Comparison of ENCODE assay signal across 24 mouse cellular contexts in the genomic region with DNA sequence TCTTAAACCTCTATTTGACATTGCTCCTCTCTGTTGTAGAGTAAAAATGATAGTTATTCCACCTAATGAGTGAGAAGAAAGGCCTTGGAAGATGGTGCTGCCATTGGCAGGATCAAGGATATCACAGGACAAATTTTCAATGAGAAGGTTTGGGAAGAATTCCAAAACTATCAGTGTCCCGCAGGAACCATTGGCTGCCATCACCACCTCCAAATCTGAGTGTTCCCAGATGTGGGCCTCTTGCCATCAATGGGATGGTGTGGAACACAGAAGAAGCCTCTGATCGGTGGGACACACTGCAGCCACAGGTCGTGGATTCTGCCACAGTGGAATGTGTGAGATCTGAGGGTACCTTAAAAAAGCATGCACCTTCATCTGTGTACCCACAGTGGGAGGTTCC.
DNase-seq lines count a peak whose midpoint lies in the region; ATAC-seq and TF ChIP-seq lines count a peak whose summit lies in the region.
"Had no signal": no experiment of that assay in that cellular context is flagged by ENCODE, and none has a peak within 500 bp of the region (broad histone marks: within the 10 kb centered on the region; RNA-seq: fewer than 3 reads in every experiment).

No protein-coding gene starts in this region.

- peak; percentile 32 to 45 for DNase-seq in heart, adult 18-20 months
- peak; percentile 25 for DNase-seq in limb, embryonic 14.5 days (ENCODE audit: low spot score)
- DNase-seq in limb, embryonic 10.5 days (ENCODE audit: low spot score): no peak
- DNase-seq in gastrocnemius, postnatal 14 days: peak; percentile 65
- no peak for DNase-seq in hindbrain, embryonic 14.5 days (ENCODE audit: low spot score)
- DNase-seq in layer of hippocampus, postnatal 10 days (ENCODE audit: low spot score in 2 of 2): no peak
- DNase-seq: adrenal gland, postnatal 36 days; cerebellum, adult 11 months; cerebellum, postnatal 14 days; kidney, adult 18-20 months; layer of hippocampus, adult 9-11 months; lung, adult 18-20 months; lung, postnatal 10 days; midbrain, embryonic 14.5 days; right cerebral cortex, postnatal 14 days; spleen, adult 18-20 months had no signal

- no peaks in the 10 kb centered on the region for H3K36me3 ChIP-seq in heart, embryonic 11.5 days (ENCODE audit: control insufficient read depth, insufficient read depth, low read length)
- no peaks in the 10 kb centered on the region for H3K36me3 ChIP-seq in limb, embryonic 14.5 days (ENCODE audit: control insufficient read depth, insufficient read depth, low read length)
- H3K36me3 ChIP-seq in limb, embryonic 10.5 days: no peaks in the 10 kb centered on the region
- no peaks in the 10 kb centered on the region for H3K36me3 ChIP-seq in hindbrain, embryonic 14.5 days (replicated peaks; ENCODE audit: control insufficient read depth, insufficient read depth)
- H3K36me3 ChIP-seq: embryonic facial prominence, embryonic 13.5 days; heart, embryonic 15.5 days; hindbrain, embryonic 12.5 days; liver, embryonic 12.5 days had no signal

- ATAC-seq in heart, embryonic 11.5 days (replicated peaks; ENCODE audit: insufficient number of reproducible peaks, low FRiP score, low TSS enrichment): no peak
- no peak for ATAC-seq in limb, embryonic 14.5 days (ENCODE audit: low FRiP score, low read depth)
- no peak for ATAC-seq in hindbrain, embryonic 14.5 days (ENCODE audit: low FRiP score)
- ATAC-seq: forebrain, embryonic 13.5 days; inflammation-experienced regulatory T-cells, adult 6 months; liver, embryonic 12.5 days; Patski had no signal

- 0 out of 2 replicates have a peak, but pooled peaks cover 6% of the 10 kb centered on the region for H3K4me1 ChIP-seq in heart, embryonic 11.5 days (ENCODE audit: control insufficient read depth, insufficient read depth, low read length)
- H3K4me1 ChIP-seq in limb, embryonic 14.5 days (ENCODE audit: control insufficient read depth, insufficient read depth, low read length): peaks cover 3% of the 10 kb centered on the region; the same call in 1 of the 2 replicates
- peaks cover 24% of the 10 kb centered on the region; the same call in 1 of the 2 replicates for H3K4me1 ChIP-seq in limb, embryonic 10.5 days
- 0 out of 2 replicates have a peak, but pooled peaks cover 4% of the 10 kb centered on the region for H3K4me1 ChIP-seq in hindbrain, embryonic 14.5 days (replicated peaks; ENCODE audit: control insufficient read depth, insufficient read depth, low read length)
- H3K4me1 ChIP-seq: liver, embryonic 12.5 days had no signal

- no peak overlapping the region for H3K4me2 ChIP-seq in heart, embryonic 11.5 days
- H3K4me2 ChIP-seq in limb, embryonic 14.5 days (replicated peaks; ENCODE audit: low read depth, low read length, severe bottlenecking): no peak overlapping the region
- no peak overlapping the region for H3K4me2 ChIP-seq in hindbrain, embryonic 14.5 days (replicated peaks)
- H3K4me2 ChIP-seq: embryonic facial prominence, embryonic 13.5 days; forebrain, embryonic 13.5 days; heart, embryonic 15.5 days; hindbrain, embryonic 12.5 days; liver, embryonic 12.5 days had no signal

- H3K27me3 ChIP-seq in heart, embryonic 11.5 days (ENCODE audit: control insufficient read depth, insufficient read depth, low read length): no peaks in the 10 kb centered on the region
- no peaks in the 10 kb centered on the region for H3K27me3 ChIP-seq in limb, embryonic 14.5 days (ENCODE audit: control insufficient read depth, insufficient read depth, low read length)
- no peaks in the 10 kb centered on the region for H3K27me3 ChIP-seq in limb, embryonic 10.5 days (ENCODE audit: low read depth, poor library complexity, severe bottlenecking)
- H3K27me3 ChIP-seq in hindbrain, embryonic 14.5 days (ENCODE audit: control insufficient read depth, insufficient read depth, low read length): no peaks in the 10 kb centered on the region
- H3K27me3 ChIP-seq: embryonic facial prominence, embryonic 13.5 days; forebrain, embryonic 13.5 days; heart, embryonic 15.5 days; hindbrain, embryonic 12.5 days; liver, embryonic 12.5 days; Patski had no signal

- H3K9me3 ChIP-seq in heart, embryonic 11.5 days (replicated peaks; ENCODE audit: control insufficient read depth, low read length): no peaks in the 10 kb centered on the region
- H3K9me3 ChIP-seq in limb, embryonic 14.5 days (ENCODE audit: control insufficient read depth, low read length): no peaks in the 10 kb centered on the region
- no peaks in the 10 kb centered on the region for H3K9me3 ChIP-seq in limb, embryonic 10.5 days (replicated peaks)
- no peaks in the 10 kb centered on the region for H3K9me3 ChIP-seq in hindbrain, embryonic 14.5 days (ENCODE audit: control insufficient read depth, low read length)
- H3K9me3 ChIP-seq: embryonic facial prominence, embryonic 13.5 days; forebrain, embryonic 13.5 days; heart, embryonic 15.5 days; hindbrain, embryonic 12.5 days; liver, embryonic 12.5 days had no signal

- H3K27ac ChIP-seq in heart, embryonic 11.5 days (ENCODE audit: low read depth, low read length): no peak overlapping the region
- H3K27ac ChIP-seq in limb, embryonic 14.5 days (replicated peaks; ENCODE audit: low read depth, low read length): no peak overlapping the region
- no peak overlapping the region for H3K27ac ChIP-seq in limb, embryonic 10.5 days
- no peak overlapping the region for H3K27ac ChIP-seq in hindbrain, embryonic 14.5 days
- H3K27ac ChIP-seq: embryonic facial prominence, embryonic 13.5 days; heart, embryonic 15.5 days; hindbrain, embryonic 12.5 days; liver, embryonic 12.5 days had no signal

- TF ChIP-seq POLR2A in limb, embryonic 14.5 days (IDR thresholded peaks at IDR 0.05; ENCODE audit: borderline replicate concordance, extremely low read depth, insufficient read depth, insufficient read length): no peak

- no peak overlapping the region for H3K4me3 ChIP-seq in heart, embryonic 11.5 days (ENCODE audit: low read depth, low read length)
- H3K4me3 ChIP-seq in limb, embryonic 14.5 days (replicated peaks; ENCODE audit: low read length): no peak overlapping the region
- no peak overlapping the region for H3K4me3 ChIP-seq in limb, embryonic 10.5 days
- no peak overlapping the region for H3K4me3 ChIP-seq in hindbrain, embryonic 14.5 days (replicated peaks; ENCODE audit: low read length)
- H3K4me3 ChIP-seq: embryonic facial prominence, embryonic 13.5 days; forebrain, embryonic 13.5 days; heart, embryonic 15.5 days; hindbrain, embryonic 12.5 days; liver, embryonic 12.5 days had no signal

- intact Hi-C loops in gastrocnemius, postnatal 14 days (cut with DNase I; ENCODE audit: low total_unique reads): no loop called here

- WGBS in heart, embryonic 11.5 days (ENCODE audit: insufficient replicate concordance): 79% methylated on average over 3 of the region's 3 CpGs
- 61% methylated on average over 3 of the region's 3 CpGs for WGBS in limb, embryonic 14.5 days
- 93% methylated on average over 3 of the region's 3 CpGs for WGBS in limb, embryonic 10.5 days
- WGBS in hindbrain, embryonic 14.5 days: 83% methylated on average over 3 of the region's 3 CpGs

- no peak overlapping the region for H3K9ac ChIP-seq in heart, embryonic 11.5 days (ENCODE audit: low read depth, low read length)
- H3K9ac ChIP-seq in limb, embryonic 14.5 days (ENCODE audit: low read depth, low read length, severe bottlenecking): no peak overlapping the region
- no peak overlapping the region for H3K9ac ChIP-seq in hindbrain, embryonic 14.5 days
- H3K9ac ChIP-seq: embryonic facial prominence, embryonic 13.5 days; forebrain, embryonic 13.5 days; heart, embryonic 15.5 days; hindbrain, embryonic 12.5 days; liver, embryonic 12.5 days had no signal

Comparison
In these comparisons a context has a peak if more than half of its experiments do, and no peak if none do; other contexts are left out.
1. DNase-seq: peak in heart, adult 18-20 months (2 of 2), limb, embryonic 14.5 days (single experiment) and gastrocnemius, postnatal 14 days (single experiment); none in limb, embryonic 10.5 days (single experiment), hindbrain, embryonic 14.5 days (single experiment) and layer of hippocampus, postnatal 10 days (0 of 2).